Mouse (Mus musculus) liver, postnatal 0 days (tissue): ENCODE data around the gene Fst. TPM values are rescaled to one million over a fixed set of nuclear protein-coding genes. Genes with fewer than 3 reads are reported as not detected.

Experiments
- ATAC-seq: fragments of 200-750 bp; cut with Nextera tagmentation; 2 replicates; pipeline ENCODE4 v1.8.0; 2017; ENCODE audit warnings: mild to moderate bottlenecking, moderate library complexity
- DNase-seq: peaks from one replicate; pipeline ENCODE4 v3.0.0-alpha.2; 2016
- H3K27ac ChIP-seq: fragments of 300-500 bp; sonication (generic); 2 replicates; pipeline ENCODE4 v1.5.1; 2014; ENCODE audit warnings: antibody characterized with exemption, moderate library complexity, mild to moderate bottlenecking, low read depth
- H3K27me3 ChIP-seq: fragments of 300-500 bp; sonication (generic); 2 replicates; pipeline ENCODE4 v1.6.1; 2014; ENCODE audit warnings: low read length, control low read depth, mixed read lengths; ENCODE audit not compliant: insufficient read depth
- H3K36me3 ChIP-seq: fragments of 300-500 bp; sonication (generic); replicated peaks from 2 replicates; pipeline ENCODE4 v1.6.1; 2014; ENCODE audit warnings: mild to moderate bottlenecking, control low read depth, low read length, moderate library complexity, mixed read lengths; ENCODE audit not compliant: insufficient read depth
- H3K4me1 ChIP-seq: fragments of 300-500 bp; sonication (generic); 2 replicates; pipeline ENCODE4 v1.6.1; 2014; ENCODE audit warnings: antibody characterized with exemption, mild to moderate bottlenecking, control low read depth; ENCODE audit not compliant: insufficient read depth
- H3K4me2 ChIP-seq: fragments of 300-500 bp; sonication (generic); 2 replicates; pipeline ENCODE4 v1.6.1; 2014; ENCODE audit warnings: low read depth, mild to moderate bottlenecking, low read length, moderate library complexity, mixed read lengths
- H3K4me3 ChIP-seq: fragments of 300-500 bp; sonication (generic); 2 replicates; pipeline ENCODE4 v1.5.1; 2014; ENCODE audit warnings: low read depth, low read length
- H3K9ac ChIP-seq: fragments of 300-500 bp; sonication (generic); replicated peaks from 2 replicates; pipeline ENCODE4 v1.6.1; 2014; ENCODE audit warnings: mild to moderate bottlenecking, moderate library complexity
- H3K9me3 ChIP-seq: fragments of 300-500 bp; sonication (generic); 2 replicates; pipeline ENCODE4 v1.6.1; 2016; ENCODE audit warnings: mild to moderate bottlenecking, control low read depth, low read length, mixed read lengths
- CTCF ChIP-seq: sonication (generic); IDR thresholded peaks from 2 replicates; pipeline ENCODE4 v1.5.1; 2016; ENCODE audit warnings: antibody characterized with exemption, low read depth
- EP300 ChIP-seq: IDR thresholded peaks from 2 replicates; pipeline ENCODE4 v1.6.1; 2016; ENCODE audit warnings: antibody characterized with exemption, low read depth, mild to moderate bottlenecking
- WGBS: fragments of 180-500 bp; shearing (Covaris S2); extraction: QIAGEN DNeasy Blood & Tissue Kit; methylation state at CpG from one replicate; pipeline ENCODE4 v1.1.7; 2014; ENCODE audit not compliant: insufficient replicate concordance; 5-methylcytosine and 5-hydroxymethylcytosine counted together
- polyA plus RNA-seq: library from polyadenylated mRNA; unstranded; fragments of >200 nt; fragmentation: Nextera tagmentation; extraction: Ambion mirVana; gene quantifications from 2 replicates; pipeline ENCODE4 v1.2.1, GENCODE M21; 2015

The Fst gene
- polyA plus RNA-seq, 1 experiment from 2014 or later: 9.2 TPM

DNA sequence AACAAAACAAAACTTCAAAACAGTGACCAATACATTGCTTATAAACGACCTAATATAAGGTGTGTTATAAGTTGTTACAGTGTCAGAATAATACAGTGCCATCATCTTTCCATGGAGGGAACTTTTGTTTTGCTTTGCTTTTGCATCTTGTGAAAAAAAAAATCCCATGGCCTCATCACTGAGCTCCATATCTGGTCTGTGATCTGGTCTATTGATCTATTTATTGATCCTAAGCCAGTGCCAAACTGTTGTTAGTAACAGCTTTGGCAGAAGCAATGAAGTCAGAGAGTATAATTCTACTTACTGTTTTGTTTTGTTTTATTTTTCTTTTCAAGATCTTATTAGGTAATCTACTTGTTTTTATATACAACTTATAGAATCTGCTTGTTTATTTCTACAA lies 6.6 kb upstream of the Fst start:
- peak overlapping the region; percentile 53 for H3K27ac ChIP-seq
- no peaks in the 10 kb centered on the region for H3K36me3 ChIP-seq
- H3K4me1 ChIP-seq: peaks cover 5% of the 10 kb centered on the region; the same call in 1 of the 2 replicates
- TF ChIP-seq CTCF: no peak
- no peak for TF ChIP-seq EP300
- ATAC-seq (peak; percentile 50; the same call in 1 of the 2 replicates), DNase-seq (no peak)
- WGBS: 32% methylated on average over 1 of the region's 1 CpGs
- no peak overlapping the region for H3K4me3 ChIP-seq
- H3K27me3 ChIP-seq: peaks cover 5% of the 10 kb centered on the region; the same call in 1 of the 2 replicates
- H3K4me2 ChIP-seq: no peak overlapping the region
- no peak overlapping the region for H3K9ac ChIP-seq
- H3K9me3 ChIP-seq: no peaks in the 10 kb centered on the region

DNA sequence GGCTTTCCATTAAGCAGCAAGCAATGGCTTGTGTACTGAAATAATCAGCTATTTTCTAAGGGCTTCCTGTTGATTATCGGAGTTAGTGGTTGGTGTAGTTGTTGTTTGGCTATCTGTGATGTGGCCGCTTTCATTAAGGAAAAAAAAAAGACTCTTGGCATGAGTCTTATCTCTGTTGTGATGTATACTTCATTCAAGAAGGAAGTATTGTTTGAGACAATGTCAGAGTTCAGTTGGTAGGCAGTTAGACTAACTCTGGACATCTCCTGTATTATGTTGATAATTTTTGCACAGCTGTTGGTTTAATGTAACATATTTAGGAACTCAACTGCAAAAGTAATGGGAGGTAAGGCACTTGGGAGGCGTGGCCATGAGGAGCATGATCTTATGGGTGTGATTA lies 6.1 kb upstream of the Fst start:
- ATAC-seq (no peak), DNase-seq (no peak)
- H3K4me2 ChIP-seq: no peak overlapping the region
- H3K27me3 ChIP-seq: peaks cover 11% of the 10 kb centered on the region
- 58% methylated on average over 3 of the region's 3 CpGs for WGBS
- TF ChIP-seq EP300 (no peak), CTCF (no peak)
- H3K9ac ChIP-seq: no peak overlapping the region
- H3K27ac ChIP-seq: peak overlapping the region; percentile 53; the same call in 1 of the 2 replicates
- H3K36me3 ChIP-seq: no peaks in the 10 kb centered on the region
- peaks cover 5% of the 10 kb centered on the region; the same call in 1 of the 2 replicates for H3K4me1 ChIP-seq
- H3K4me3 ChIP-seq: no peak overlapping the region
- no peaks in the 10 kb centered on the region for H3K9me3 ChIP-seq

DNA sequence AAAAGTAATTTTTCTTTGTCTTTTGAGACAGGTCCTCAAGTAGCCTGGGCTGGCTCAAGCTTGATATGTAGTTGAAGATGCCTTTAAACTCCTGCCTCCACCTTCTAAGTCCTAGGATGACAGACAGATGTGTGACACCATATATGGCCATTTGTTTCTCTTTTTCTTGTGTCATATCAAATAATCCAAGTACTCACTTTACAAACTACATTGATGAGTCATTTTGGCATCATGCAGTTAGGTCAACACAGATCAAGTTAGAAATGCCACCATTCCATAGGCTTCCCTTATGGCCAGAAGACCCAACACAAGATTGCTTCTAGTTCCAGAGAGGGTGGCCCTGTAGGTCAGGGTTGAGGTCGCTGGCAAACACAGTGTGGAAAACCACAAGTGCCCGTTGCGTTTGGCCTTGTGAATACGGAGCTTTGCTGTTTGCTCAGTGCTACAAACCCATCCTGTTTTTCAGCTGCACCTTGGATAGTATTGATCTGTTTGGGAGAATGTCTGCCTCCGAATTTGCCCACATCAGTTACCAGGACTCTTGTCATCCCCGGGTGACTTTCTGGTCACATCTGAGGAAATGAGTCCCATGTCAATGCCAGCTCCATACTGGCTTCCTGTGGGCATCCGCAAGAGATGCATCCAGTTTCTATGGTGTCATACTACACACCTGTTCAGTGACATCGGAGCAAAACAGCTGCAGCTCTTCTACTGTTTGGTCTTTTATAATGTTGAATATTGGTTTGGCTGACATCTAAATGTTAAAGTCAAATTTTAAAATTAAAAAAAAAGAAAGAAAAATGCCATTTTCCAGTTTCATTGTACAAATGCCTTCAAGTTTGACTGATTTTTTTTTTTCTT lies 4.0 kb upstream of the Fst start:
- H3K9ac ChIP-seq: no peak overlapping the region
- peaks cover 5% of the 10 kb centered on the region; the same call in 1 of the 2 replicates for H3K4me1 ChIP-seq
- ATAC-seq (peak; percentile 66), DNase-seq (peak; percentile 49)
- no peak overlapping the region for H3K4me3 ChIP-seq
- H3K9me3 ChIP-seq: no peaks in the 10 kb centered on the region
- H3K36me3 ChIP-seq: no peaks in the 10 kb centered on the region
- TF ChIP-seq EP300 (no peak; the same call in 1 of the 2 replicates), CTCF (no peak)
- peaks cover 31% of the 10 kb centered on the region for H3K27me3 ChIP-seq
- H3K27ac ChIP-seq: peak overlapping the region; percentile 69
- WGBS: 41% methylated on average over 8 of the region's 8 CpGs
- H3K4me2 ChIP-seq: no peak overlapping the region

GRCm38 (mm10) chr13:114460306-114460892 lies 1.6 kb upstream of the Fst start:
- peak; percentile 35 for DNase-seq
- H3K36me3 ChIP-seq: no peaks in the 10 kb centered on the region
- peaks cover 3% of the 10 kb centered on the region for H3K4me1 ChIP-seq
- H3K9me3 ChIP-seq: no peaks in the 10 kb centered on the region
- peak overlapping the region; percentile 83 for H3K4me2 ChIP-seq
- H3K9ac ChIP-seq: no peak overlapping the region
- WGBS: under 1% methylated on average over 29 of the region's 29 CpGs
- TF ChIP-seq CTCF: peak; percentile 79
- no peak for TF ChIP-seq EP300
- H3K27me3 ChIP-seq: peaks cover 49% of the 10 kb centered on the region
- ATAC-seq: no peak
- H3K27ac ChIP-seq: peak overlapping the region; percentile 55
- H3K4me3 ChIP-seq: peak overlapping the region; percentile 64

GRCm38 (mm10) chr13:114459701-114460160 lies 980 bp upstream of the Fst start:
- no peak for TF ChIP-seq CTCF
- TF ChIP-seq EP300: no peak
- no peak for ATAC-seq
- H3K4me1 ChIP-seq: peaks cover 3% of the 10 kb centered on the region
- peaks cover 54% of the 10 kb centered on the region for H3K27me3 ChIP-seq
- WGBS: 2% methylated on average over 15 of the region's 16 CpGs
- no peak for DNase-seq
- peak overlapping the region; percentile 83 for H3K4me2 ChIP-seq
- no peaks in the 10 kb centered on the region for H3K36me3 ChIP-seq
- peak overlapping the region; percentile 64 for H3K4me3 ChIP-seq
- peak overlapping the region; percentile 65; the same call in 1 of the 2 replicates for H3K9ac ChIP-seq
- peak overlapping the region; percentile 84 for H3K27ac ChIP-seq
- no peaks in the 10 kb centered on the region for H3K9me3 ChIP-seq

DNA sequence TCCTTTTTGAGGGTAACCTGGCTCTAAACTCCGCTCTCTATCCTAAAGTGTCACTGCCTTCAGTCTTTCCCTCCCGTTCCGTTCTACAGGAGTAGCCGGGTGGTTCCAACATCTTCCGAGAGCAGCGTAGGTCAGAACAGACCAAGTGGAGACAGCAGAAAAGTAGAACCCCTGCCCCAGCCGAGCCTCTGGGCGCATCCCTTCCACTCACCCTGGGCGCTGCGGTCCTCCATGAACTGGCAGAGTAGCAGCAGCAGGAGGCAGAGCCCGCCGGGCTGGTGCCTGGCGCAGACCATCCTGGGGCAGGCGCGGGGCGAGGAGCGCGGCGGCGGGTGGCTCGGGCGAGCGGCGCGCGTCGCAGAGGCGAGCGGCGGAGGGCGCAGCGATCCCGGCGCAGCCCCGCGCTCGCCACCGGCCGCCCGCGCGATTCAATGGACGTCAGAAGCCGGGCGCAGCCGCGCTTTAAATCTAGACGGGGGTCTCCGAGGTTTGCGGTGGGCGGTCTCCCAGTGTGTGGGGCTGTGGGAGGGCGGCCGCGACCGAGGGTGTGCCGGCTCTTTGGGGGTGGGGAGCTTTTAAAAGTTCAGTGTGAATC lies 363 bp downstream of the Fst start:
- Histone ChIP-seq H3K4me2 (peak overlapping the region; percentile 83), H3K9ac (peak overlapping the region; percentile 65)
- peak; percentile 49 for DNase-seq

More for the DNA sequence above, 363 bp downstream of the Fst start:
- Histone ChIP-seq H3K4me1 (peaks cover 3% of the 10 kb centered on the region), H3K27ac (peak overlapping the region; percentile 84), H3K27me3 (peaks cover 54% of the 10 kb centered on the region), H3K36me3 (no peaks in the 10 kb centered on the region), H3K9me3 (no peaks in the 10 kb centered on the region), H3K4me3 (peak overlapping the region; percentile 64)
- ATAC-seq: peak; percentile 45
- 2% methylated on average over 37 of the region's 56 CpGs for WGBS
- no peak for TF ChIP-seq CTCF
- no peak for TF ChIP-seq EP300
